Mouse (Mus musculus) gastrocnemius, postnatal 10 days (tissue): ENCODE results near the gene Tmem256. TPM values are rescaled to one million over a fixed set of nuclear protein-coding genes. Genes with fewer than 3 reads are reported as not detected.

Experiments
- DNase-seq: peaks from one replicate; pipeline ENCODE4 v3.0.0; 2021; ENCODE audit warnings: mixed read lengths
- long read RNA-seq, 2 experiments: library from polyadenylated mRNA; stranded (forward); transcript quantifications; one replicate each; pipeline ENCODE4 v2.0.0; 2021
- total RNA-seq, 2 experiments: library from RNA; stranded (reverse); gene quantifications; 2 replicates each; pipeline ENCODE4 v1.2.3; 2021

Gene Tmem256
- total RNA-seq: 100 to 1,000 TPM; 121 to 122 TPM
- long read RNA-seq, experiment 1, transcript Tmem256-201 (4 exons, 492 nt): major isoform, 24 of 43 reads
- long read RNA-seq, experiment 1, transcript Tmem256-203 (4 exons, 421 nt): minor isoform, 15 of 43 reads
- long read RNA-seq, experiment 1, partial matches to known transcripts: 0 of 43 reads
- long read RNA-seq, experiment 1, other reads (novel, unspliced or antisense): 3 of 43 reads
- long read RNA-seq, experiment 2, transcript Tmem256-201 (4 exons, 492 nt): major isoform, 20 of 37 reads
- long read RNA-seq, experiment 2, transcript Tmem256-203 (4 exons, 421 nt): minor isoform, 15 of 37 reads
- long read RNA-seq, experiment 2, partial matches to known transcripts: 0 of 37 reads
- long read RNA-seq, experiment 2, other reads (novel, unspliced or antisense): 1 of 37 reads

DNA sequence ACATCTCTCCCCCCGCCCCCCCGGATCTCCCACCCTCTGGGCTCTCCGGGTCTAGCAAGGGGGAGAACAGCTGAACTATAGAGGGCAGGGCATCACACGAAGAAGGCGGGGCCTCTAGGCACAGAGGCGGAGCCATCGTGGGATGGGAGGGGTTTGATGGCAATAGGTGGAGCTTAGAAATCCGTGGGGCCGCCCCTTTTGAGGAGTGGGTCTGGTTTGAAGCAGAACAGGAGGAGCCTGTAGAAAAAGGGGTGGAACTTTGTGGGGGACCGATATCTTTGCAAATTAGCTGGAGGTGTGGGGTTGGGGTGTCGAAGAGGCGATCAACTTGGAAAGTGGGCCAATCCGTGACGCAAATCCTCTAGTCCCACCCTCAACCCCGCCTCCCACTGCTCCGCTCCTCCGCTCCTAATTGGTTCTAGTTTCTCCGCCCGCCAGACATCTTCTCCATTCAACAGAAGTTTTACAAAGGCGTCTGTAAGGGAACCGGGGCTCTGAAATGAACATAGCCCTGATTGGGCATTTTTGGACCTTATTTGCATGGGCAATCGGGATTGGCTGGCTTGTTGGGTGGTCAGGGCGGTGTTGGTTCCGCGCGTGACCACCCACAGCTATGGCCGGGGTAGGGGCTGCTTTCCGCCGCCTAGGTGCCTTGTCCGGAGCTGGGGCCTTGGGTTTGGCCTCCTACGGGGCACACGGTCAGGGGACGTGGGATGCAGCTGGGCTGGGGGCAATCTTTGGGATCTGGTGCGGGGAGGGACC lies at the start of gene Tmem256:
Gene Tmem256, plus strand, starts transcription at position 563 of the 762 bp plus-strand sequence.
- peak; percentile 88 for DNase-seq

DNA sequence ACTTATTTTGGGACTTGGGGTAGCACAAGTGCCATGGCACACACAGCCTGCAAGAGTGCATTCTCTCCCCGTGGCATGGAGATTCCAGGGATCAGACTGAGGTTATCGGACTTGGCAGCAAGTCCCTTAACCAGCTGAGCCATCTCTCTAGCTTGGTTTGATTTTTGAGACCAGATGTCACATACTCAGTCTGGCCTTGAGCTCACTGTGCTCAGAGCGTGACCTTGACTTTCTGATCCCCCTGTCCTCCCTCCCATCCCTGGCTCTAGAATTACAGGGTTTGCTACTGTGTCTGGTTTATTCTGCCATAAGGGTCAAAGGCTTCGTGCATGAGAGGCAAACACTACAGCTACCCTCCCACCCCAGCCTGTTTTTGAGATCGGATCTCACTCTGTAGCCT lies 48.9 kb upstream of the Tmem256 start:
- DNase-seq: no peak

DNA sequence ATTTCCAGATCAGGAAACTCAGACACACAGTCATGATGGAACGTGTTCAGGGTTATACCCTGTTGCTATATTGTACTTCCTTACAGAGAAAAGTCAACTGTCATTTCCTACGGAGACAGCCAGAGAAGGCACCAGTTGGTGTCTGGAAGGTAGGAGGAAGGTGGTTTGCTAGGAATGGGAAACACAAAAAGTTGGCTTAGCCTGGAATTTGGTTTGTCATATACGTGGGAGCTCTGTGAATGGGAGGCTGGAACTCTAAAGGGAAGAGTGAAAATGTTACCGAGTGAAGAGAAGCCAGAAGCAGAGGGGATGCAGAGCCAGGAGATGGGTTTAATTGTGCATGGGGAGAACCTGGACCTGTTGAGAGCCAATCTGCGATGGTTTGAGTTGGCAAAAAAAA lies 46.9 kb upstream of the Tmem256 start:
- DNase-seq: no peak

DNA sequence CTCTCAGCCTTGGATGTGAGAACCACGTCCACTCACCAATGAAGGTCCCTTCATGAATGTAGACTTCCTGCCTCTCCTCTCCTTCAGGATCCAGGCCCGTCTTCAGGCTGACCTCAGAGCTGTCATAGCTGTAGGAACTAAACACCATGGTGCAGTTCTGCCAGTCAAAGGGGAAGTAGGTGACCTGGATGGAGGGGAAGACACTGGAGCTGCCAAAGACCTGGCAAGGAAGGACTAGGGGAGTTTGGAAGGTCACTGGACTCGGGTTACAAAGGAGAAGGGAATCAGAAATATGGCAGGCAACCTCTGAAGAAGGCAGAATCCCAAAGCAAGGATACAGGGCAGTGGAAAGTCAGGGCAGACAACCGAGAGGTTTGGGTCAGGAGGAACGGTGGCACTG lies 44.9 kb upstream of the Tmem256 start:
- no peak for DNase-seq

DNA sequence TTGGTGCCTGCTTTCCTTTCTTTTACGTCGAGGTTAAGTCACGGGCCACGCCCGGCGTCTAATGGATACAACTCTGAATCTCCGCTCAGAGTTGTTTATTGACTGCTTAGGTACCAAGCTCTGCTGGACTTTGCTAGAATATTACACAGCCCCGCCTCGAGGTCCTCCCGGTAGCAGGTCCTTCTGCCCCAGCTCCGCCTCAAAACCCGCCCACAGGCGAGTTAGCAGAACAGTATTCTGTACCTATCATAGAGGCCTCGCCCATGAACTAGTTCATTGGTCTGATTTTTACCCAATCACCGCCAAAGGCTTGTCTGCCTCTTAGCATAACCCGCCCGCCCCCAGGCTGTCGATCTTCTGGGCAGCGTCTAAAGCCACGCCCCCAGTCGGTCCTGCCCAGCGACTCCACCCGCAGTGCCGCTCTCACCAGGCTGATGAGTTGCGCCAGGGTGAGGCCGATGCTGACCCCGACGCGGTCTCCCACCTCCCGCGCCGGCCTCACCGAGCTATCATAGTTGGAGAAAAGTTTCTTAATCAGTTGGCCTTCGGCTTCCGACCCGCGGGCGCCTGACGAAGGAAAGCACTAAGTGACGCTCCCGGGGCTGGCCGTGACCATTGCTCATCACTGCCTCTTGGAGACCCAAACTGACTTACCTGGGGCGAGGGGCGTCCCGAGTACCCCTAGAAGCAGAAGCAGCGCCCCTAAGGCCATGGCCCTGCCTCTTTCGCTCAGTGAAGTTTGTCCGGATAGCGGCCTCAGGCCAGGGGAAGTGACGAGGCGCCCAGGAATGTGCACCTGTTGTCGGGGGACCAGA lies 42.9 kb upstream of the Tmem256 start, which contains the start of gene Chrnb1:
Gene Chrnb1, minus strand, starts transcription at position 776 of the 815 bp plus-strand sequence.
- peak; percentile 88 for DNase-seq

DNA sequence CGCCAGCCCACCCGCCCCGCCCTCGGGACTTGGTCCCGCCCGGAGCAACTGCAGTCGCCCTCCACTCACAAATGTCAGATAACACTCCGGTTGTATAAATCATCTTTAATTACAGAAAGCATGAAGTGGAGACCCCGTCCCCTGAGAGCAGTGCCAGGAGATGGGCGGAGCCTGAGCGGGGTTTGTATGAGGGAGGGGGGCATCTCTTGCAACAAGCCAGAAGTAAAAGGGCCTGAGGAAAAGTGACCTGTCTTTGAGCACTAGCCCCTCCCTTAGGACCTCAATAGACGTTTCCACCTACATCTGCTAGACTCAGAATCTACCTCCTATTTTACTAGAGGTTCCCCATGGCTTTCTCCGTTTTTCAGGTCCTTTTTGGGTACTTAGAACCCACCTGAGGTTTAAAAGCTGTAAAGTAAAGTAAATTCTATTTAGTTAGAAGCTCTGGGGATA lies 42.3 kb upstream of the Tmem256 start:
- no peak for DNase-seq

DNA sequence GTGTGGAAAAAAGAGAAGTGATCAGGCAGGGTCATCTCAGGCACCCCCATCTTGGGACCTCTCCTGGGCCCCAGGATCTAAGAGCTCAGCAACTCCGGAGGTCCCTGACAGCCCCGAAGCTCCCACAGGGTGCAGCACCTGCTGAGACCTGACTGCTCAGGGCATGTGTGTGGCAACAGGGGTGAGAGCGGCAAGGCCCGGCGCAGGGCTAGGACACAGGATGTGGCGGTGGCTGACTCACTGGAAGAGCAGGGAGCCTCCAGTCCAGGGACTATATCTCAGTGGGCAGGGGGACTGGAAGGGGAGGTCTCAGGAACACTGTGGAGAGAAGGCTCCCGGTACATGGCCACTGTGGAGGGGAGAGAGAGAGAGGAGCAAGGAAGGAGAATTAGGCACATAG lies 40.4 kb upstream of the Tmem256 start:
- no peak for DNase-seq

DNA sequence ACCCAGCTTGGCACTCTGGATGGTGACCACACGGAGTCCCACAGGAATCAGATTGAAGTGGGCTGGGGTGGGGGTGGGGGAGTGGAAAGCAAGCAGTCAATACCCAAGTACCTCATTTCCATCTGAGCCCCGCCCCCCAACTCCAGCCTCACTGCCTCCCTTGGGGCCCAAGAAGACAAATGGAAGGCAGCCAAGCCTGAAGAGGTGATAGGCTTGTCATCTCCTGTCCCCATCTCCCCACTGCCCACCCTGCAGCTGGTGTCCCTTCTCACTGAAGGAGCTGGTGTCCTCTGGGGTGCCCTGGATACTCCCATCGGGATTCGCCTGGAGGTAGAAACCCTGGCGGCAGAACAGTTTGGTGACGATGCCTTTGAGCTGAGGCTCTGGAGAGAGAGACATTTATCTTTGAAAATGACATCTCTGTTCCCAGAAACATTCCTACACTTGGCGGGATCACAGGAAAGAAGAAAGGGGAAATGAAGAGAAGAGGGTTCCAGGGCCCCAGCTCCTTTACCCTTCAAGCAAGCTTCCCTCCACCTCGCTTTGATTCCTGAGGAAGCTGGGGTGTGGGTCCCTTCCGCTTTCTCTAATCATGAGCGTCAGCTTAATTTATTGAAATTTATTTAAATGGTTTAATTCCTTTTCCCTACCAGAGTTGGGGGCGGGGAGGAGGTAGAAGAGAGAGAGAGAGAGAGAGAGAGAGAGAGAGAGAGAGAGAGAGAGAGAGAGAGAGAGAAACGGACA lies 38.7 kb upstream of the Tmem256 start:
- DNase-seq: no peak

DNA sequence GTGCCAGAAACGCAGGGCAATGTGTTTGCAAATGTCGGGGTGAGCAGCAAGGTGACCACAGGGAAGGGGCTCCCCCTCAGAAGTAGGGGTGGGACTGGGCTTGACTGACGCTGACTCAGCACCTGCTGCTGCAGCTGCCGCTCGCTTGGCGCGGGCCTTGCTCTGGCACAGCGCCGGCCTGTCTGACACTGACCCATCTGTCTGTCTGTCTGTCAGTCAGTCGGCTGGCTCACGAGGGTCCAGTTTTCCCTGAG lies 38.2 kb upstream of the Tmem256 start:
- peak; percentile 79 for DNase-seq

DNA sequence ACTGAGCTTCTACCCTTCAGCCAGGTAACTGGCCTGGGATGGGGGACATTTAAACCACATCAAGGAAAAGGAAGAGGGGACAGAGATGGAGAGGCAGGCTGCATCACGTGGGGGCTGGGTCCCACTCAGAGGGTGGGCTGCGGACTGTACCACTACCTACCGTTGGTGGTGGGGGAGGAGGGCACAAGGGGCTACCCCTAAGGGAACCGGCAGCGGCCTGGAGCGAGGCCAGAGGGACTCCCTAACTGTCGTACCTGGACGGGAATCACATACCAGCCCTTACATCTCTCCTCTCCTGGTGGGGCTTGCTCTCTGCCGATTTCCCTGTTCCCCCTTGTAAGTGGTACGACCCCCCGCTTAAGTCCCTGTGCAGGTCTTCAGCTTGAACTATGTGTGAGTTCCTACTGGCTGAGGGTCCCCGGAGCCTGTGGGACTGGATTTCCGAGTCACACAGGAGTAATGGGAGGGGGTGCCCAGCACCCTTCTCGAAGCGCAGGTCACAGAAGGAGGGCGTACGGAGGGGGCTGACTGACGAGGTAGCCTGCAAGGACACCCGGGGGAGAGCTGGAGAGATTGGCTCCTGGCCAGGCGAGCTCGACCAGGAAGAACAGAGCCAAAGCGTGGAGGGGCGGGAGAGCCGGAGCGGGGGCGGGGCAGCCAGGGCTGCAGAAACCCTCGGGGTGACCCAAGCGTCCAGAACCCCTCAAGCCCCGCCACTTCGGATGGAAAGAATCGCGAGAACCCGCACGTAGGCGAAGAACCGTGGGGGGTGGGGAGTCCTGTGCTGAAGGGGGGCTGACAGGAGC lies 37.7 kb upstream of the Tmem256 start:
- peak; percentile 79 for DNase-seq

DNA sequence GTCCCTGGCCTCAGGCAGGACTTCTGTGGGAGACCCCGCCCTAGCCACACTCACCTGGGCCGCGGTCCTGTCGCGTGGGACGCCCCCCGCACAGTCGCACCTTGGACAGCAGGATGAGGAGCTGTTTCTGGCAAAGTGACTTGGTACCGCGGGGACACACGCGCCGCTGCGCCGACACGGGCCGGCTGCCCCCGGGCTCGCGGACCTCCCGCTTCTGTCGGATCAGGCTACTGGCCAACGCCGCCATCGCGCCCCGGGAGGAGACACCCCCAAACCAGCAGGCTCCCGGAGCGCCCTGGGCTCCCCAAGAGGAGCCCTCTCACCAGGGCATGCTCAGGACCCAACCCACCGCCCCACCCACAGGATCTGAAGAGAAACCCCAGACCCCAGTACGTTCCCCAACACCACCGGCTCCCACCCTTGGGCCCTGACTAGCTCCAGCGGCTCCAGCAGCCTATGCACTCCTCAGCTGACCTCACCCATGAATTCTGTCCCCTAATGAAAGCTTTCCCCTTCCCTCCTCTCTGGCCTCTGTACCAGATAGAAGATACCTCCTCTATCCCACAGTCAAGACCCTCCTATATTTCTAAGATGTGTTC lies 36.8 kb upstream of the Tmem256 start, which contains the start of gene Fgf11:
Gene Fgf11, minus strand, starts transcription at position 479 of the 599 bp plus-strand sequence.
- peak; percentile 33 for DNase-seq

DNA sequence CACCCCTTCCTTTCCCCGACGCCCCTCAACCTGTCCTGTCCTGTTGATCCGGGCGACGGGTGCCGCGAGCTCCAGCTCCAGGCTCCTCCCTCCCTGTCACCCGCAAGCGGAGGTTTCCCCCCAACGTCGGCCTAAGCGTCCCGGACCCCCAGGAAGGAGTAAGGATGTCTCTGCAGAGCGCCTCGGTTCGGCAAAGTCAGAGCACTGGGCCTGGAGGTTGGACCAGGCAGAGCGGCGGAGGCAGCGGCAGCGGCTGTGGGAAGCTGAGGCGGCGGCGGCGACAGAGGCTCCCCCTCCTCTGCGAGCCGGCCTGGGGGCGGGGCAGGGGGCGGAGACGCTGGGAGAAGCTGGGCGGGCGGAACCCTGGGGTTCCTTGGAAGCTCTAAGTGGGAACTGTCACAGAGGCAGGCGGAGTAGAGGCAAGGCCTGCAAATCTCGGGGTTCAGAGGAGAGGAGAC lies 35.6 kb upstream of the Tmem256 start:
- DNase-seq: peak; percentile 88

DNA sequence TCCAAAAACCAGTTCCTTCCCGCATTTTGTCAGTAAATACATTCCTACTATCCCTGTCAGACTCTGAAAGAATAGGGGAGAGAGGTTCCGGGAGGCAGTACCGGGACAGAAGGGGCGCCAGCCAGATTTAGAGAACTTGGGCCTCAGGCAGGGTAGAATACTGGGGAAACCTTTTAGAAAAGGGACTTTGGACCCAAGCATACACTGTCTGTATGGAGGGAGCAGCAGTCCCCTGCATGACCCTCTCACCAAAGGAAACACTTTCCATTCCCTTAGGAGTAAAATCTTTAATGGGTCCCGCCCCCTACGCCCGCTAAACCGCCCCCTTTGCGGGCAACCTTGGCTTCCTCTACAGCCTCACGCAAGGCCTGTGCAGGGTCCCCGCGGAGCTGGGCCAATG lies 35.0 kb upstream of the Tmem256 start:
- no peak for DNase-seq

DNA sequence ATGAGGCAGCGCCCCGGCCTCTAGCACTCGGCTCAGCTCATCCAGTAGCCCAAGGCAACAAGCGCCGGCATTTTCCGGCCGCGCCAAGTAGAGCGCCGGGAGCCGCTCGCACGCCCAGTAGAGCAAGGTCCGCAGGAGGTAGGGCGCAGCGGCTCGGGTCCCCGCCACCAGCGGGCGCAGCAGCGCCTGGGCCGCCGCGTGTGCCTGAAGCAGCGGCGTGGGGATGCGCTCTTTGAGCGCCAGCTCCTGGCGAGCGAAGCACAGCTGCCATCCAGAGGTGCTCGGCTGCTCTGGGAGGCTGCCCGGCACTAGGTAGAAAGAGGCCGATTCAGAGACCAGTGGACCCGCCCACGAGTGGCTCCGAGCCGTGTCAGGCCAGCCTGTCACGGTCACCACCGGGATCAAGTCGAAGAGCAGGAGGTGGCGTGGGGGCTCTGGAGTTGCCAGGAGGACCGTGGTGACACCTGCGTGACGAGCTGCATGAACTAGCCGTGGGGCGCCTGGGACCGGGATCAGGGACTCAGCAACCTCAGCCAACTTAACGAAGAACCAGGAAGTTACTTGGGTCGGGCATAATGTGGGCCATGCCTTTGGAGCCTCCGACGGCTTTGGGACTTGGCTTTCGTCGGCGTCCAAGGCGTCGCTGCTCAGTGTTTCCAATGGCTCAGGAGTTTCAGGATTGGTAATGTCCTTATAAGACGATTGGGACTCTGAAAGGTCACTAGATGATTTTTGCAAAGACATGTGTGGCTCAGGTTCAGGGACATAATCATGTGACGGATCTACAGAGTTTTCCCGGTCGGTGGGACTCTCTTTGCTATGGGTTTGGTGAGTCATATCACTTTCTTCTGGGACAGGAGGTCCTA lies 34.3 kb upstream of the Tmem256 start:
- peak; percentile 76 for DNase-seq

DNA sequence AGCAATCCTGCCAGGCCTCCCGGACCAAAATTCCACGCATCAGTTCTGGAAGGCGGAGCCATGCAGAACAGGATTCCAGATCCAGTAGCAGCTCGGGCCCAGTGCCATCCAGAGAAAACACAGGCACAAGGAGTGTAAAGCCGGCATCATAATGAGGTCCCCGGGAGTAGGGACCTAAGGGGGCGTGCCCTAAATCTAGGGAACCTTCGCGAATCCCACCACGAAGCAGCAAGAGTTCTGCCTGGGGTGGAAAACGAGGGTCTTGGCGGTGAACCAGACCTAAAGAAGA lies 33.7 kb upstream of the Tmem256 start:
- DNase-seq: peak; percentile 45

DNA sequence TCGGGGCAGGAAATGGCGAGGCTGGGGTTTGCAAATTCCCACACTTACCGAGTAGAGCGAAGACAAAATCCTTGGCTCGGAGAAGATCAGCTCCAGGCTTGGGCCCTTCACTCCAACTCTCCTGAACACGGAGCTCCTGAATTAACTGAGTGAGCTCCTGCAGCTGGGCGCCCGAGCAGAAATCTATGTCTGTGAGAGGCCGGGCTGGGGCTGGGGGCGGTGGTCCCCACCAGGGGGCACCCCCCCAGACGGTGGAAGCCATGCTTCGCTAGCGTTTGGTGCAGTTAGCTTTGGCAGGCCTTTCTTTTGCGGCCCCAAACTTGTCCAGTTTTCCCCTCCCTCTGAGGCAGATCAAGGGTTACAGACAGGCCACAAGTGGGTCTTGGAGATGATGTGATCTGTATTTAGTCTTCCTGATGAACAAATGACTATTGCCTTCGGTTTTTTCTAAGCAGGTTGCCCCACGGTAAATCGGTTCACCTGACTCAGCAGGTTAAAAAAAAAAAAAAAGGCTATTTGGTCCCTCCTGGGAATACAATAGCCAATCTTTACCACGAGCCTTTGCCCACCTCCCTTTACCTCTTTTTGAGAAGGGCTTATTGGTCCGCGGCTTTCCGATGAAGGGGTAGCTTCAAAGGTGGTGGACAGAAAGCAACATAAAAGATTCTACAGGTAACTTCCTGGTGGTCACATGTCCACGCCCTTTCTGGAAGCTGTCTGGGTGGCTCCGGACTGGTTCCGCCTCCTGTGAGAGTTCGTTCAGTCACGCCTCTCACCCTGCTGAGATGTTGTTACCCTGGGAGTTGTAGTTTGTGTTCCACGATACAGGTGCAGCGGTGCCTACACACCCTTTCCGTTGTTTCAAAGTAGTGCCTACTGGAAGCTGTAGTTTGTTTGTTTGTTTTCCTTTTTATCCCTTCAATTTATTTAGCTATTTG lies 33.1 kb upstream of the Tmem256 start, which contains the start of gene Tmem102:
Gene Tmem102, minus strand, starts transcription at position 653 of the 938 bp plus-strand sequence.
- DNase-seq: no peak

DNA sequence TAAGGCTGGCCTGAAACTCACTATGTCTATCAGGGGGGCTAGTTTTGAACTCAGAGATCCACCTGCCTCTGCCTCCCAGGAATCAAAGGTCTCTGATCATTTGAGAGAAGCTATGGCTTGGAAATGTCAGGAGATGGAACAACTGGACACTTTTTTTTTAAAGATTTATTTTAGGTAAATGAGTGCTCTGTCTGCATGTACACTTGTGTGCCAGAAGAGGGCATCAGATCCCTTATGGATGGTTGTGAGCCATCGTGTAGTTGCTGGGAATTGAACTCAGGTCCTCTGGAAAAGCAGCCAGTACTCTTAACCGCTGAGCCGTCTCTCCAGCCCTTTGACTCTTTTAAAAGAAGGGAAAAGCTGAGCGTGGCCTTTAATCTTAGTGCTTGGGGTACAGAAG lies 31.9 kb upstream of the Tmem256 start:
- no peak for DNase-seq

DNA sequence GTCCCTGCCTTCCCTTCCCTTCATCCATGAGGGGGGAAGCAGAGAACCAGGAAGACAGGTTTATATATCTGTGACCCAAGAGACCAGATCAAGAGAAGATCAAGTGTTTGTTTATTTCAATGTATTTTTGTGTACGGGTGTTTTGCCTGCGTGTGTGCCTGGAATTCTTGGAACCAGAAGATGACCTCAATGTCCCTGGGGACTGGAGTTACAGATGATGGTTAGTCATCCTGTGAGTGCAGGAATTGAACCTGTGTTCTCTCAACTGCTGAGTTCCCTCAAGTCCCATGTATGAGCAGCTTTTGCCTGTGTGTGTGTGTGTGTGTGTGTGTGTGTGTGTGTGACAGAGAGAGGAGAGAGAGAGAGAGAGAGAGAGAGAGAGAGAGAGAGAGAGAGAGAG lies 30.7 kb upstream of the Tmem256 start:
- no peak for DNase-seq
